Mouse (Mus musculus) heart, embryonic 13.5 days (tissue): Measurements from ENCODE around the gene March7. TPM values are rescaled to one million over a fixed set of nuclear protein-coding genes. Genes with fewer than 3 reads are reported as not detected.

Experiments
- ATAC-seq: fragments of 200-750 bp; cut with Nextera tagmentation; 2 replicates; pipeline ENCODE4 v1.8.0; 2017; ENCODE audit warnings: moderate TSS enrichment; ENCODE audit not compliant: insufficient number of reproducible peaks, low FRiP score, low TSS enrichment; ENCODE audit errors: extremely low read depth
- H3K27ac ChIP-seq: fragments of 300-500 bp; sonication (generic); replicated peaks from 2 replicates; pipeline ENCODE4 v1.5.1; 2015; ENCODE audit warnings: moderate library complexity, mild to moderate bottlenecking, inconsistent platforms
- H3K27me3 ChIP-seq: fragments of 300-500 bp; sonication (generic); replicated peaks from 2 replicates; pipeline ENCODE4 v1.6.1; 2015; ENCODE audit warnings: mild to moderate bottlenecking, inconsistent platforms
- H3K36me3 ChIP-seq: fragments of 300-500 bp; sonication (generic); 2 replicates; pipeline ENCODE4 v1.6.1; 2015; ENCODE audit warnings: mild to moderate bottlenecking, inconsistent platforms
- H3K4me1 ChIP-seq: fragments of 300-500 bp; sonication (generic); 2 replicates; pipeline ENCODE4 v1.6.1; 2015; ENCODE audit warnings: inconsistent platforms
- H3K4me2 ChIP-seq: fragments of 300-500 bp; sonication (generic); 2 replicates; pipeline ENCODE4 v1.6.1; 2015; ENCODE audit warnings: inconsistent platforms, mild to moderate bottlenecking, moderate library complexity
- H3K4me3 ChIP-seq: fragments of 300-500 bp; sonication (generic); 2 replicates; pipeline ENCODE4 v1.5.1; 2015; ENCODE audit warnings: moderate library complexity, mild to moderate bottlenecking, inconsistent platforms
- H3K9ac ChIP-seq: fragments of 300-500 bp; sonication (generic); 2 replicates; pipeline ENCODE4 v1.6.1; 2015; ENCODE audit warnings: inconsistent platforms, mild to moderate bottlenecking, moderate library complexity
- H3K9me3 ChIP-seq: fragments of 300-500 bp; sonication (generic); 2 replicates; pipeline ENCODE4 v1.6.1; 2016; ENCODE audit warnings: inconsistent platforms
- WGBS: fragments of 180-500 bp; shearing (Covaris S2); methylation state at CpG from one replicate; pipeline ENCODE4 v1.1.7; 2015; ENCODE audit warnings: mixed read lengths; 5-methylcytosine and 5-hydroxymethylcytosine counted together
- polyA plus RNA-seq: library from polyadenylated mRNA; unstranded; fragments of >200 nt; fragmentation: Nextera tagmentation; extraction: Ambion mirVana; gene quantifications from 2 replicates; pipeline ENCODE4 v1.2.1, GENCODE M21; 2015

March7 gene
- polyA plus RNA-seq = 49.3 and 49.4 TPM in 2 replicates

DNA sequence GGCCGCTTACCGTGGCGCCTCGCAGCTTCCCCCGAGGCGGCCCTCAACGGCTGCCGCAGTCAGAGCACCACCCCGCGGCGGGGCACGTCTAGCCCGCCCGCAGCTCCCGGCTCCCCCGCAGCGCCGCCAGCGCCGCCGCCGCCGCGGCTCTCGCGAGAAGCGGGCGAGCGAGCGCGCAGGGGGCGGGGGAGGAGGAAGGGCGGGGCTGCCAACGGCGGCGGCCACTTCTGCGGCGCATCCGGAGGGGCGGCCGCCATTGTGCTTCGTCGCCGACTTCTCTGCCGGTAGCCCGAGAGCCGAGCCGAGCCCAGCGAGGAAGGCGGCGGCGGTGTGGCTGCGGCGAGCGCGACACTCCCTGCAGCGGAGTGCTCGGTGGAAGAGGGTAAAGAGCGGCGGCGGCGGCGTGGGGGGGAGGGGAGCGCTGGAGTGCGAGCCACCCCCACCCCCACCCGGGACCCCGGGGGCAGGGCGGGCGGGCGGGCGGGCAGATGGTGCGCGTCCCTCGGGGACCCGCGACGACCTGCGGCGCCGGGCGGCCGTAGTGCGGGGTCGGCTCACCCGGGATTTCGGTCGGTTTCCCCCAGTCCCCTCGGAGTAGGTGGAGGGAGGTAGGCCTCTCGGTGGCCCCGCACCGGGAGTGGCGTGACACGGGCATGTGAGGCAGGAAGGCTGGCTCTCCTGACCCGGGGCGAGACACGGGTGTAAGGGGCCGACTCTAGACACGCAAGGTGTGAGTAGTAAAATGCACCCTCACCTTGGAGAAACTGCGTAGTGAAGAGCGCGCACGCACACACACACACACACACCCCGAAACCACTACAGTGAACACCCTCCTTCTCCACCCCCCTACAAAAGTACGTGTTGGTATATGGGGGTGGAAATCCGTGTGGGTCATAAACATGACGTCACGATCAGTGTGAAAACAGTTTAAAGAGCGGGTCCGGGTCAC is at the start of gene March7, which contains the start of gene Baz2b:
TSS of gene March7 (plus strand) at position 185 of the 949 bp plus-strand sequence.
TSS of gene Baz2b (minus strand) at position 137 of the 949 bp plus-strand sequence.
- Histone ChIP-seq H3K27ac (peak within 1 kb of the TSS; percentile 91), H3K9ac (peak within 1 kb of the TSS; percentile 99), H3K4me1 (peaks cover 45% of the 10 kb centered on the region), H3K9me3 (no peaks in the 10 kb centered on the region), H3K4me2 (peak within 1 kb of the TSS; percentile 94), H3K36me3 (peaks cover 39% of the 10 kb centered on the region), H3K4me3 (peak within 1 kb of the TSS; percentile 95), H3K27me3 (no peaks in the 10 kb centered on the region)
- peak; percentile 89 for ATAC-seq
- under 1% methylated on average over 68 of the region's 109 CpGs for WGBS

GRCm38 (mm10) chr2:60163744-60164143 is 45.9 kb upstream of the March7 start:
- no peak overlapping the region for H3K27ac ChIP-seq
- no peak overlapping the region for H3K9ac ChIP-seq
- H3K36me3 ChIP-seq = no peaks in the 10 kb centered on the region
- no peak overlapping the region for H3K4me2 ChIP-seq
- H3K27me3 ChIP-seq = no peaks in the 10 kb centered on the region
- H3K4me1 ChIP-seq = no peaks in the 10 kb centered on the region
- H3K9me3 ChIP-seq = no peaks in the 10 kb centered on the region
- no peak overlapping the region for H3K4me3 ChIP-seq
- 55% methylated on average over 2 of the region's 2 CpGs for WGBS
- ATAC-seq = no peak

DNA sequence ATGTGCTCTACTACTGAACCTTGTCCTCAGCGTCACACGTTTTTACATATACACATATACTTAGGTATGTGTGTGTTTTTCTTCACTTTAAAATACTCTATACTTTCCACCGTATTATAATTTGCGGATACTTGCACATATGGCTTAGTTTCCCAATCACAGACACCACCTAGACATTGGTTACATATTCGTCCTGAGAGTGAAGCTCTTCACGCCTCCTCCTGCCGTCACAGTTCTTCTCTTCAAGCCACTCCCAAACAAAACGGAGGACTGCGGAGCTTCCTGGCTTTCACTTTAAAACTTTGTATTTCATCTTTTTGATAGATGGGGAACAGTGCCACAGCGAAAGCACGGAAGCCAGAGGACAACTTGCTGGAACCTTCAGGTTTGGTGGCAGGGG is 44.0 kb upstream of the March7 start:
- H3K36me3 ChIP-seq = no peaks in the 10 kb centered on the region
- H3K4me2 ChIP-seq = no peak overlapping the region
- no peaks in the 10 kb centered on the region for H3K4me1 ChIP-seq
- no peaks in the 10 kb centered on the region for H3K27me3 ChIP-seq
- no peak overlapping the region for H3K27ac ChIP-seq
- no peaks in the 10 kb centered on the region for H3K9me3 ChIP-seq
- no peak overlapping the region for H3K4me3 ChIP-seq
- WGBS = 86% methylated on average over 11 of the region's 11 CpGs
- ATAC-seq = no peak
- no peak overlapping the region for H3K9ac ChIP-seq

GRCm38 (mm10) chr2:60166878-60167277 is 42.8 kb upstream of the March7 start:
- 91% methylated on average over 4 of the region's 4 CpGs for WGBS
- ATAC-seq = no peak
- H3K27ac ChIP-seq = no peak overlapping the region
- H3K4me3 ChIP-seq = no peak overlapping the region
- no peaks in the 10 kb centered on the region for H3K36me3 ChIP-seq
- H3K9me3 ChIP-seq = no peaks in the 10 kb centered on the region
- H3K9ac ChIP-seq = no peak overlapping the region
- H3K4me2 ChIP-seq = no peak overlapping the region
- H3K4me1 ChIP-seq = no peaks in the 10 kb centered on the region
- no peaks in the 10 kb centered on the region for H3K27me3 ChIP-seq

- no peak overlapping the region for H3K9ac ChIP-seq
- no peaks in the 10 kb centered on the region for H3K27me3 ChIP-seq
- no peaks in the 10 kb centered on the region for H3K36me3 ChIP-seq
- no peak for ATAC-seq
- no peak overlapping the region for H3K27ac ChIP-seq
- H3K4me2 ChIP-seq = no peak overlapping the region
- H3K4me1 ChIP-seq = 0 out of 2 replicates have a peak, but pooled peaks cover 4% of the 10 kb centered on the region
- H3K4me3 ChIP-seq = no peak overlapping the region
- peaks cover 3% of the 10 kb centered on the region; the same call in 1 of the 2 replicates for H3K9me3 ChIP-seq
- WGBS = 51% methylated on average over 7 of the region's 7 CpGs
Measured at GRCm38 (mm10) chr2:60171786-60172530, 37.7 kb upstream of the March7 start.

GRCm38 (mm10) chr2:60172531-60172914 is 37.2 kb upstream of the March7 start:
- WGBS = 77% methylated on average over 2 of the region's 2 CpGs

DNA sequence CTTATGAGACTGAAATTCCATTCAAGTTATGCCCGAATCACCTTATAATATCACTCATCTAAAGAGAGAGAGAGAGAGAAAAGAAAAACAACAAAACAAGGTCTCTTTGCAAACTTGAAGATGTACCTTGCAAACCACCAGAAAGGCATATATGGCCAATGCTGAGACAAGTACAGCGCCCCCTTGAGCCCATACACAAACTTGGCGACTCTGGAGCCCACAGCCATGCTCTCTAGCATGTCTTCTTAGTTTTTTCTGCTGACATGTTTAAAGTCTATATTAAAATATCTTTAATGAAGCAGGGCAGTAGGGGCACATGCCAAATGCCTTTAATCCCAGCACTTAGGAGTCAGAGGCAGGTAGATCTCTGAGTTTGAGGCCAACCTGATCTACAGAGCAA is 36.5 kb upstream of the March7 start:
- H3K27me3 ChIP-seq = no peaks in the 10 kb centered on the region
- no peak overlapping the region for H3K4me3 ChIP-seq
- WGBS = 56% methylated on average over 3 of the region's 3 CpGs
- no peak overlapping the region for H3K9ac ChIP-seq
- H3K4me2 ChIP-seq = no peak overlapping the region
- 0 out of 2 replicates have a peak, but pooled peaks cover 4% of the 10 kb centered on the region for H3K4me1 ChIP-seq
- H3K36me3 ChIP-seq = no peaks in the 10 kb centered on the region
- peaks cover 3% of the 10 kb centered on the region; the same call in 1 of the 2 replicates for H3K9me3 ChIP-seq
- no peak for ATAC-seq
- no peak overlapping the region for H3K27ac ChIP-seq

More at GRCm38 (mm10) chr2:60172531-60172914, 37.2 kb upstream of the March7 start:
- H3K4me2 ChIP-seq = no peak overlapping the region
- H3K9me3 ChIP-seq = peaks cover 3% of the 10 kb centered on the region; the same call in 1 of the 2 replicates
- no peak overlapping the region for H3K9ac ChIP-seq
- no peaks in the 10 kb centered on the region for H3K27me3 ChIP-seq
- no peak for ATAC-seq
- H3K36me3 ChIP-seq = no peaks in the 10 kb centered on the region
- no peak overlapping the region for H3K4me3 ChIP-seq
- no peak overlapping the region for H3K27ac ChIP-seq
- H3K4me1 ChIP-seq = 0 out of 2 replicates have a peak, but pooled peaks cover 4% of the 10 kb centered on the region

DNA sequence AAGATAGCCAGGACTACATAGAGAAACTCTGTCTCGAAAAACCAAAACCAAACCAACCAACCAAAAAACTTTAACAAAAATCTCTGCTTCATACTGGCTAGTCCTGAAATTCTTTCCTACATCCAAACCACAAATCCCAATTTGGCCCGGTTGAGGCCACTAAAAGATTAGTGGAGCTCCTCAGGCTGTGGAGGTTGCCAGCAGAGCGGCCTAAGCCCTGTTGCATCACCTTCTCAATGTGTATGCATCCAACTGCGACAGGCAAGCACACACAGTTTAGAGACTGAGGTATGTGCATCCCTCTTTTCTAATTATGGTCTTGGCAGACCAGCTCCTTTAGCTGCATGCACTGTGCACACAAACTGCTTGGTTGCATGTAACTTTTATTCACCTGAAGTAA is 36.1 kb upstream of the March7 start:
- Histone ChIP-seq H3K4me1 (0 out of 2 replicates have a peak, but pooled peaks cover 4% of the 10 kb centered on the region), H3K27me3 (no peaks in the 10 kb centered on the region), H3K9ac (no peak overlapping the region), H3K4me2 (no peak overlapping the region), H3K27ac (no peak overlapping the region), H3K9me3 (peaks cover 3% of the 10 kb centered on the region; the same call in 1 of the 2 replicates), H3K4me3 (no peak overlapping the region), H3K36me3 (no peaks in the 10 kb centered on the region)
- WGBS = 85% methylated on average over 4 of the region's 4 CpGs
- ATAC-seq = no peak

GRCm38 (mm10) chr2:60175078-60175477 is 34.6 kb upstream of the March7 start:
- 61% methylated on average over 3 of the region's 4 CpGs for WGBS
- H3K27me3 ChIP-seq = no peaks in the 10 kb centered on the region
- H3K9me3 ChIP-seq = peaks cover 3% of the 10 kb centered on the region; the same call in 1 of the 2 replicates
- no peak overlapping the region for H3K9ac ChIP-seq
- H3K36me3 ChIP-seq = no peaks in the 10 kb centered on the region
- ATAC-seq = no peak
- no peak overlapping the region for H3K4me3 ChIP-seq
- H3K4me1 ChIP-seq = 0 out of 2 replicates have a peak, but pooled peaks cover 4% of the 10 kb centered on the region
- no peak overlapping the region for H3K27ac ChIP-seq
- no peak overlapping the region for H3K4me2 ChIP-seq

DNA sequence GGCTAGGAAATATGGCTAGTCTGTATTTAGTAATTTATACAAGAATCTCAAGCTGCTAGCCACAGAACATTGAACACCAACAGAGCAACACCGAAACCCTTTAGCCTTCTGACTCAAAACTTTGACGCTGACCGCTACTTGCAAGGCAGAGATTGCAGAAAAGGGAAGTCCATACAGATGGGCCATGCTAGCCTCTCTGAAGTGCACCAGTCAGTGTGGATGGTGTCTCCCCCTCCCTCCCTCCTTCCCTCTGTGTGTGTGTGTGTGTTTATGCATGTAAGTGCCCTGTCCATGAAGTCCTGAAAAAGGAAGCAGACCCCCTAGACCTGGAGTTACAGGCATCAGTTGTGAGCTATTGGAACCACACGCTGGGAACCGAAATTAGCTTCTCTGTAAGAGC is 33.6 kb upstream of the March7 start:
- Histone ChIP-seq H3K4me1 (0 out of 2 replicates have a peak, but pooled peaks cover 4% of the 10 kb centered on the region), H3K4me3 (no peak overlapping the region), H3K27me3 (no peaks in the 10 kb centered on the region), H3K27ac (no peak overlapping the region), H3K9me3 (peaks cover 3% of the 10 kb centered on the region; the same call in 1 of the 2 replicates), H3K4me2 (no peak overlapping the region), H3K9ac (no peak overlapping the region), H3K36me3 (no peaks in the 10 kb centered on the region)
- ATAC-seq = no peak
- WGBS = 80% methylated on average over 5 of the region's 5 CpGs

GRCm38 (mm10) chr2:60177490-60177889 is 32.2 kb upstream of the March7 start:
- Histone ChIP-seq H3K9ac (no peak overlapping the region), H3K9me3 (peaks cover 3% of the 10 kb centered on the region; the same call in 1 of the 2 replicates), H3K4me2 (no peak overlapping the region), H3K27ac (no peak overlapping the region), H3K4me1 (0 out of 2 replicates have a peak, but pooled peaks cover 4% of the 10 kb centered on the region), H3K4me3 (no peak overlapping the region), H3K27me3 (no peaks in the 10 kb centered on the region), H3K36me3 (no peaks in the 10 kb centered on the region)
- 82% methylated on average over 3 of the region's 3 CpGs for WGBS
- ATAC-seq = no peak
